Mouse (Mus musculus) liver, embryonic 12.5 days (tissue): ENCODE measurements at regions not wholly inside any gene's neighbourhood (a gene's known extent, or its start where the extent isn't known, plus 50 kb on each side); places are given as distances from the start of the nearest gene placed in this dataset.

Experiments used
- ATAC-seq: fragments of 200-750 bp; cut with Nextera tagmentation; 2 replicates; pipeline ENCODE4 v1.8.0; 2017; ENCODE audit warnings: moderate number of reproducible peaks, mild to moderate bottlenecking, moderate library complexity
- H3K27ac ChIP-seq: fragments of 300-500 bp; sonication (generic); 2 replicates; pipeline ENCODE4 v1.5.1; 2016; ENCODE audit warnings: mild to moderate bottlenecking
- H3K27me3 ChIP-seq: fragments of 300-500 bp; sonication (generic); replicated peaks from 2 replicates; pipeline ENCODE4 v1.6.1; 2016; ENCODE audit warnings: mild to moderate bottlenecking, moderate library complexity
- H3K36me3 ChIP-seq: fragments of 300-500 bp; sonication (generic); 2 replicates; pipeline ENCODE4 v1.6.1; 2016; ENCODE audit warnings: mild to moderate bottlenecking, moderate library complexity
- H3K4me1 ChIP-seq: fragments of 300-500 bp; sonication (generic); 2 replicates; pipeline ENCODE4 v1.6.1; 2016
- H3K4me2 ChIP-seq: fragments of 300-500 bp; sonication (generic); 2 replicates; pipeline ENCODE4 v1.6.1; 2016; ENCODE audit warnings: mild to moderate bottlenecking, moderate library complexity
- H3K4me3 ChIP-seq: fragments of 300-500 bp; sonication (generic); 2 replicates; pipeline ENCODE4 v1.5.1; 2016; ENCODE audit warnings: mild to moderate bottlenecking, moderate library complexity
- H3K9ac ChIP-seq: fragments of 300-500 bp; sonication (generic); 2 replicates; pipeline ENCODE4 v1.6.1; 2016; ENCODE audit warnings: mild to moderate bottlenecking, moderate library complexity
- H3K9me3 ChIP-seq: fragments of 300-500 bp; sonication (generic); replicated peaks from 2 replicates; pipeline ENCODE4 v1.6.1; 2016; ENCODE audit warnings: mild to moderate bottlenecking, moderate library complexity
- WGBS: fragments of 180-500 bp; shearing (Covaris S2); methylation state at CpG from one replicate; pipeline ENCODE4 v1.1.7; 2016; ENCODE audit not compliant: insufficient replicate concordance; 5-methylcytosine and 5-hydroxymethylcytosine counted together

GRCm38 (mm10) chr11:12521286-12521685, 56.5 kb upstream of the Cobl start:
- ATAC-seq, result no peak
- Histone ChIP-seq H3K9me3 (no peaks in the 10 kb centered on the region), H3K27ac (no peak overlapping the region), H3K4me3 (no peak overlapping the region), H3K4me1 (no peaks in the 10 kb centered on the region), H3K27me3 (no peaks in the 10 kb centered on the region), H3K36me3 (no peaks in the 10 kb centered on the region), H3K9ac (no peak overlapping the region), H3K4me2 (no peak overlapping the region)
- 61% methylated on average over 3 of the region's 3 CpGs for WGBS

- Histone ChIP-seq H3K9me3 (no peaks in the 10 kb centered on the region), H3K9ac (no peak overlapping the region), H3K4me1 (no peaks in the 10 kb centered on the region), H3K27me3 (no peaks in the 10 kb centered on the region), H3K4me2 (no peak overlapping the region), H3K4me3 (no peak overlapping the region), H3K27ac (no peak overlapping the region), H3K36me3 (no peaks in the 10 kb centered on the region)
- no peak for ATAC-seq
- 62% methylated on average over 2 of the region's 2 CpGs for whole genome bisulfite sequencing
Observed at GRCm38 (mm10) chr11:12516374-12516773, 51.6 kb upstream of the Cobl start.
